Mouse (Mus musculus) kidney, postnatal 10 days (tissue): Measurements from ENCODE around the gene Cdr2.
"Not testable (repeated sequence)": the region's sequence is repeated elsewhere in the genome, so short reads cannot be mapped to it uniquely, and the experiment has no call there.

Experiments used
- DNase-seq: peaks from one replicate; pipeline ENCODE4 v3.0.0; 2021; ENCODE audit warnings: mixed read lengths

Cdr2 gene

DNA sequence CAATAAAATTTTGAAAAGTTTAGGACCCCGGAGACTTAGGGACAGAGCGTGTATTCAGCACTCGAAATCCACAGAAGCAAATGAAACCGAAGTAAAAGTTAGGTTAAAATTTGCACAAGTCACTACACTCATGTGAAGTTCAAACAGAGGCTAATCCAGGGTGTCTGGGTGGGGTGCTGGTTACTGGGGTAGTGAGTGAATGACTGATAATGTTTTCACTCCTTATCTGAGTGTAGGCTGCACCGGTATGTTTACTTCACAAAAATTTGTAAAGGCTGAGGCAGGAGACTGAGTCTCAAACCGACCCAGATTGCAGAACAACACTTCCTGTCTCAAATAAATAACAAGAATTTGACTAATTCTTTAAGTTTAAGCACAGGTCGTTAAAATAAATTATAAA, 12.9 kb downstream of the Cdr2 start:
- DNase-seq = no peak

- no peak for DNase-seq
Observed at GRCm38 (mm10) chr7:120963126-120963525, 19.0 kb downstream of the Cdr2 start.

DNA sequence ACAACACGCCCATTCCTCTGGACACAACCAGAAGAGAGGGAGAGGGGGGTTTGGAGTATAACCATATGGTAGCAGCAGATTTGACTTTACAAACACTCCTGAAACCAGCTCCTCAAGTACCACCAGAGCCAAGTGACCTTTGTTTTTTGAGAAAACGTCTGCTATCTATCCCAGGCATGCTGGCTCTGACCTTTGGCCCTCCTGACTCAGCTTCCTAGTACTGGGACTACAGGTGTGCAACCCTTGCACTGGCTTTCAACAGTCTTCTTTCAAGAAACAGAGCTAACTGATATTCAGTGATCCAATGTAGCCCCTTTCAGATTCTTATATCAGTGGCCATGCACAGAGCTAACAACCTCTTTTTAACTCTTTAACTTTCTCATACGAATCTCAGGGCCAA, 20.2 kb downstream of the Cdr2 start:
- peak; percentile 60 for DNase-seq

DNA sequence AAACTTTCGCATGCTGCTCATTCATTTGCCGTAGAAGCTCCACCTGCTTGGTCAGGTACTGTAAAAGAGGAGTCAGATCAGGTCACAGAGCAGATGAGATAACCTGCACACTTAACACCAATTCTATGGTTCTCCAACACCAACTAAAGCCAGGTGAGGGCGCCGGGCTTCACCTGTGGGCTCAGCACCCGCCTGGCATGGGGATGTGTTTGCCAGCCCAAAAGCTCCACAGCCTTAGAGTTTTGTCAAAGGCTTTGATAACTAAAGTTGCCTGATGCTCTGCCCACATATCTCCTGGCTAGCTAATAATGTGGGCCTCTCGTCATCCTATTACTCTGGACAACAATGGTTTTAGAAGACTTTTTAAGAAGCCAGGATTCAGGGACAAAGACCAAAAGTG, 21.5 kb downstream of the Cdr2 start:
- DNase-seq = peak; percentile 46

- no peak for DNase-seq
Observed at GRCm38 (mm10) chr7:120960116-120960515, 22.0 kb downstream of the Cdr2 start.

GRCm38 (mm10) chr7:120953591-120953990, 28.5 kb downstream of the Cdr2 start:
- not testable (repeated sequence) for DNase-seq

DNA sequence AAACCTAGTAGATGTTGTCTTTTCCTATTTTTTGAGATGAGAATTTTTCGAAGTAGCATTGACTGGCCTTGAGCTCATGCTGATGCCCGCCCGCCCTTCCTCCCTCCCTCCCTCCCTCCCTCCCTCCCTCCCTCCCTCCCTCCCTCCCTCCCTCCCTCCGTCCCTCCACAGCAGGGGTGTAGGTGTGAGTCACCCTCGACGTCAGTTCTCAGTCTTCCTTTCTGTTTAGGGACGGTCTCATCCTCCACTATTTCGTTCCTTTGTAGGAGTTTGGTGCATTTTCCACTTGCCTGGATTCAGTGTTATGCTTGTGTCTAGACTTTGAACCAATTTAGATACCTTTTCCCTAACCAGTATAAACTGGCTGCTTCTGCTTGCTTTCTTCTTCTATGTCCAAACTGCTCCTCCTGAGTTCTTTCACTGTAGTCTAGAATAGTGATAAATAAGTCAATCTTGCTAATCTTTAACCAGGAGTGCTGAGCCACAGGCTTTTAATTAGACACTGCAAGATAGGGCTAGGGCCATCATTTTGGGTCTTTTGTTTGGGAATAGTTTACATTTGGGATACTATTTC, 38.1 kb downstream of the Cdr2 start:
- no peak for DNase-seq

DNA sequence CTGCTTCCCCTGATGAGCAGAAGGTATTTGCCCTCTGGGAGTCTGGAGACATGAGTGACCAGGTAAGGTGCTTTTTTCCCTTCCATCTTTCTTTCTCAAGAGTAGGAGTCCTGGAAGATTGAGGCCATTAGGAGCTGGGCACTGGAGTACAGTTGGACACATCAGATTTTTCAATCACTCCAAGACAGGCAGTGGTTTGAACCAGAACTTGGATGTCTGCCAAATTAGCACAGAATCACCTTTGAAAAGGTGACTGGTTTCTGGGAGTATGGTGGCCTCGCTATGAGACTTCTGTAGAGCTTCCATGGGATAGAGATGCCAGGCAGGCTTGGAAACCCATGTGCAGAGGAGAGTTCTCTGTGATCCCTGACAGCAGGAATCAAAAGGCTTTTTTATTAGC, 39.6 kb downstream of the Cdr2 start:
- DNase-seq = no peak

DNA sequence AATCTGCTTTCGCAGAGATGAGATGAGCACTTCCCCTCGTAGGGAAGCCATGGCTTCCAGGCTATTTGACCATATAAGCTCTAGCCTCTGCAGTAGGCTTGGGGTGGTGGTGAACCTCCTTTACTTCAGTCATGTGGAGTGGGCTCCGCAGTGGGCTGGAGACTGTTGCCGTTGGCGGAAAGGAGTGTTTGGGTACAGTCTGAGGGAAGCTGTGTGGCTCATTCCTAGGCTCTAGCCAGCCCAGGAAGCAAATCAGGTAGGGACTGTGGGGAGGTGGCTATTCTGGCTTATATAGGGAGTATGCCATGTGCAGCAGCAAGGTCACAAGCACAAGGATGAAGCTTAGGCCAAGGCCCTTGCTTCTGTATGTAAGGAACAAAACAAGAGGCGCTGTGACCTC, 40.9 kb downstream of the Cdr2 start:
- no peak for DNase-seq

- peak; percentile 68 for DNase-seq
Observed at GRCm38 (mm10) chr7:120940343-120940742, 41.8 kb downstream of the Cdr2 start.

GRCm38 (mm10) chr7:120938206-120938605, 43.9 kb downstream of the Cdr2 start:
- DNase-seq = no peak

DNA sequence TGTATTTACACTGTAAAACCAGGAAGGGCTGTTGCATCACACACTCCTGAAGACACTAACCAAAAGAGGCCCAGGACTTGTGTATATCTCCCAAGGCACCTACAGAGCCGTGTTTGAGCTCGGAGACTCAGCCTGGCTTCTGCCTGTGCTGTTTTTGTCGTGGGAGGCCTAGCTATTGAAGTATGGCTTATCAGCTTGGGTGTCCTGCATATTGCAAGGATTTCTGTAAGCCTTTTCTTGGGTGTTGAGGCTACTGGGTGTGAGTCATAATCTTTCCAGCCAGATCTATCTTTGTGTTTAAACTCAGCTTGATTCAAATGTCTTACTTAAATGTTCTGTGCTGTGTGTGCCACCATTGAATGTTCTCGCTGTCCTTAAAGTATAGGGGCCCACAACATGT, 45.6 kb downstream of the Cdr2 start:
- DNase-seq = no peak

DNA sequence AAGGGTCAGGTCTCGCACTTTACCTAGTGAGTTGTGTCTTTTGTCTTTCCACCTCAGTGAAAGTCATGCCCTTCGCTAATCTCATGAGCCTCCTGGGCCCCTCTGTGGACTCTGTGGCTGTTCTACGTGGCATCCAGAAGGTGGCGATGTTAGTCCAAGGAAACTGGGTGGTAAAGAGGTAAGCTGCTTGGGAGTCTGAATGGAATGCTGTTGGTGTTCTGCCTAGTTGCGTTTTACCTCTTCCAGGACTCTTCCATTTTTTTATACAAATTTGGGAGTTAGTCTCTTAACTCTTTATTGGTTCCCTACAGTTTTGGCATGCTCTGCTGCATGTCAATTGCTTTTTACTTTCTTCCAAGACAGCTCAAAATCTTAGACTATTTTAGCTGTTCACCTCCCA, 47.4 kb downstream of the Cdr2 start:
- DNase-seq = peak; percentile 70

DNA sequence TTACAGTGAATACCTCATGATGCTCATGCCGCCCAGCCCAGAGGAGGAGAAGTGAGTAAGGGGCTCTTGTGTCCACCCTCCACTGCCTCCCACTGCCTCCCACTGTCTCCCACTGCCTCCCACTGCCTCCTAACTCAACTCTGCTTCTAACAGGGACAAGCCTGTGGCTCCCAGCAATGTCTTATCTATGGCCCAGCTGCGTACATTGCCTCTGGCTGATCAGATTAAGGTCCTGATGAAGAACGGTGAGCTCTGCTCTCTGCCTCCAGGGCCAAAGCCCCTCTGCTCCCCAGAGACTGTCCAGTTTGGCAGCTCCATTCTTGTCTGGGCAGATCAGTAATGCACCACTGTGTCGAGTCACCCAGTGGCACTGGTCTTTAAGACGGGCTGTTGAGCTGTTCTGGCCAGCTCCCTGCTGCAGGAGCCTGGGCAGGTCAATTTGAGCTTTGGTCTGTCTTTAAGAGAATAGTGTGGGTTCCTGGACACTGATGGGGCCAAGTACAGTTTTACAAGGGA, 48.4 kb downstream of the Cdr2 start:
- DNase-seq = no peak

- DNase-seq = no peak
Observed at GRCm38 (mm10) chr7:120933110-120933509, 49.0 kb downstream of the Cdr2 start.

GRCm38 (mm10) chr7:120918526-120918962, 63.6 kb downstream of the Cdr2 start:
- peak; percentile 39 for DNase-seq

GRCm38 (mm10) chr7:120917592-120918461, 64.3 kb downstream of the Cdr2 start, which contains the start of gene Polr3e:
Gene Polr3e, plus strand, starts transcription at chr7:120917744.
- DNase-seq = peak; percentile 99

DNA sequence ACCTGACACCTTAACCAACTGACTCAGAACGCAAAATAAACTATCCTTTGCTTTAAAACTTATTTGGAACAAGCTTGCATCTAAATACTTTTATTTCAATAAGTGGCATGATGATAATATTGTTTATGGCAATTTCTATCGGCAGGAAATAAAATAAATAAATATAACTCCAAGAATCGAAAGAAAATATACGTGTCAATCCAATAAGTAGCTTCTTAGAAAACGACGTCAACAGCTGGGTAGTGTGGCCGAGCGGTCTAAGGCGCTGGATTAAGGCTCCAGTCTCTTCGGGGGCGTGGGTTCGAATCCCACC, 64.9 kb downstream of the Cdr2 start:
- no peak for DNase-seq

- DNase-seq = no peak
Observed at GRCm38 (mm10) chr7:120916262-120916875, 65.7 kb downstream of the Cdr2 start.

GRCm38 (mm10) chr7:120913332-120913731, 68.8 kb downstream of the Cdr2 start:
- no peak for DNase-seq

- DNase-seq = not testable (repeated sequence)
Observed at GRCm38 (mm10) chr7:120911268-120911667, 70.8 kb downstream of the Cdr2 start.

DNA sequence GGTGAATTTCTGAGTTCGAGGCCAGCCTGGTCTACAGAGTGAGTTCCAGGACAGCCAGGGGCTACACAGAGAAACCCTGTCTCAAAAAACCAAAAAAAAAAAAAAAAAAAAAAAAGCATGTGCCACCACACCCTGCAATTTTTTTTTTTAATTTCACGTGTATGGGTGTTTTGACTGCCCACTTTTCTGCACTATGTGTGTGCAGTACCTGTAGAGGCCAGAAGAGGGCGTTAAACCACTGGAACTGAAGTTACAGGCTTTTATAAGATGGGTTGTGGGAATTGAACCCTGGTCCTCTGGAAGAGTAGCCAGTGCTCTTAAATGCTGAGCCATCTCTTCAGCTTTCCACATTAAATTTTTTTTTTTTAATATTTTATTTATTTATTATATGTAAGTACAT, 71.9 kb downstream of the Cdr2 start:
- DNase-seq = not testable (repeated sequence)
